ENCODE assay signal across 8 mouse cellular contexts in genomic region chr1:191717141-191717540, GRCm38 (mm10). TPM values are rescaled to one million over a fixed set of nuclear protein-coding genes. Genes with fewer than 3 reads are reported as not detected.
DNase-seq lines count a peak whose midpoint lies in the region; ATAC-seq and TF ChIP-seq lines count a peak whose summit lies in the region.

No protein-coding gene starts in this region.

- peak overlapping the region; percentile 96 for H3K27ac ChIP-seq in lung, embryonic 15.5 days
- H3K27ac ChIP-seq in embryonic facial prominence, embryonic 13.5 days = peak overlapping the region; percentile 93; the same call in 1 of the 2 replicates
- H3K27ac ChIP-seq in limb, embryonic 10.5 days = peak overlapping the region; percentile 99
- H3K27ac ChIP-seq in olfactory bulb, adult 2 months (ENCODE audit: insufficient read depth, low read depth, low read length) = peak overlapping the region; percentile 96; the same call in 1 of the 2 replicates

- peaks cover 18% of the 10 kb centered on the region; the same call in 1 of the 2 replicates for H3K4me1 ChIP-seq in lung, embryonic 15.5 days
- H3K4me1 ChIP-seq in embryonic facial prominence, embryonic 13.5 days = peaks cover 27% of the 10 kb centered on the region
- peaks cover 30% of the 10 kb centered on the region for H3K4me1 ChIP-seq in limb, embryonic 10.5 days
- no peaks in the 10 kb centered on the region; the same call in 1 of the 2 replicates for H3K4me1 ChIP-seq in olfactory bulb, adult 2 months (ENCODE audit: control insufficient read depth, insufficient read depth, low read length)

- H3K9me3 ChIP-seq in lung, embryonic 15.5 days = no peaks in the 10 kb centered on the region
- no peaks in the 10 kb centered on the region for H3K9me3 ChIP-seq in embryonic facial prominence, embryonic 13.5 days
- no peaks in the 10 kb centered on the region for H3K9me3 ChIP-seq in limb, embryonic 10.5 days (replicated peaks)

- peak overlapping the region; percentile 91 for H3K4me3 ChIP-seq in lung, embryonic 15.5 days
- peak overlapping the region; percentile 95 for H3K4me3 ChIP-seq in embryonic facial prominence, embryonic 13.5 days
- H3K4me3 ChIP-seq in limb, embryonic 10.5 days = peak overlapping the region; percentile 97
- peak overlapping the region; percentile 93; the same call in 1 of the 2 replicates for H3K4me3 ChIP-seq in olfactory bulb, adult 2 months (ENCODE audit: insufficient read depth, low read depth, low read length)

- no peaks in the 10 kb centered on the region for H3K27me3 ChIP-seq in lung, embryonic 15.5 days
- no peaks in the 10 kb centered on the region for H3K27me3 ChIP-seq in embryonic facial prominence, embryonic 13.5 days
- no peaks in the 10 kb centered on the region for H3K27me3 ChIP-seq in limb, embryonic 10.5 days (ENCODE audit: low read depth, poor library complexity, severe bottlenecking)

- peak overlapping the region; percentile 90; the same call in 1 of the 2 replicates for H3K9ac ChIP-seq in lung, embryonic 15.5 days
- peak overlapping the region; percentile 95 for H3K9ac ChIP-seq in embryonic facial prominence, embryonic 13.5 days

- WGBS in lung, embryonic 15.5 days = 0% methylated on average over 1 of the region's 1 CpGs
- WGBS in embryonic facial prominence, embryonic 13.5 days = 0% methylated on average over 1 of the region's 1 CpGs
- 4% methylated on average over 1 of the region's 1 CpGs for WGBS in limb, embryonic 10.5 days
- 0% methylated on average over 1 of the region's 1 CpGs for WGBS in olfactory bulb, adult 2 months

- 0 out of 2 replicates have a peak, but pooled peaks cover 3% of the 10 kb centered on the region for H3K36me3 ChIP-seq in lung, embryonic 15.5 days
- 0 out of 2 replicates have a peak, but pooled peaks cover 8% of the 10 kb centered on the region for H3K36me3 ChIP-seq in embryonic facial prominence, embryonic 13.5 days
- H3K36me3 ChIP-seq in limb, embryonic 10.5 days = peaks cover 18% of the 10 kb centered on the region

- ATAC-seq in lung, embryonic 15.5 days (ENCODE audit: borderline replicate concordance, extremely low read depth, low FRiP score, low TSS enrichment) = no peak
- ATAC-seq in embryonic facial prominence, embryonic 13.5 days (ENCODE audit: insufficient number of reproducible peaks, insufficient read depth, low FRiP score, low TSS enrichment, low read depth) = no peak
- no peak for ATAC-seq in cerebellum, adult (ENCODE audit: insufficient number of reproducible peaks, low FRiP score, low TSS enrichment)
- no peak for ATAC-seq in granulocyte monocyte progenitor cell, adult 5-6 weeks (replicated peaks; ENCODE audit: poor library complexity, severe bottlenecking)

- DNase-seq in lung, postnatal 10 days = no peak
- DNase-seq in limb, embryonic 10.5 days (ENCODE audit: low spot score) = no peak
- DNase-seq in lung, postnatal 4 days = no peak

- no peak for TF ChIP-seq CTCF in olfactory bulb, adult 2 months (IDR thresholded peaks at IDR 0.05; ENCODE audit: insufficient read depth, low read depth, low read length)

- peak overlapping the region; percentile 91 for H3K4me2 ChIP-seq in lung, embryonic 15.5 days
- peak overlapping the region; percentile 85 for H3K4me2 ChIP-seq in embryonic facial prominence, embryonic 13.5 days

- no peak for TF ChIP-seq POLR2A in olfactory bulb, adult 2 months (IDR thresholded peaks at IDR 0.05; ENCODE audit: insufficient read depth, low read depth, low read length)

RNA-seq across cellular contexts. Expression of gene Lpgat1, which starts 0.5 kb away (rescaled TPM):
- polyA plus RNA-seq in lung, embryonic 15.5 days (2015; fragmentation: Nextera tagmentation; extraction: Ambion mirVana) = 25.1 and 27.0 TPM in 2 replicates
- 19.0 and 24.3 TPM in 2 replicates for polyA plus RNA-seq in embryonic facial prominence, embryonic 13.5 days (2015; fragmentation: Nextera tagmentation; extraction: Ambion mirVana)
- 28.2 and 29.4 TPM in 2 replicates for polyA plus RNA-seq in limb, embryonic 10.5 days (2016; fragmentation: Nextera tagmentation; extraction: Ambion mirVana)
- polyA plus RNA-seq in olfactory bulb, adult 2 months (2012; ENCODE audit: insufficient read depth, insufficient read length, low replicate concordance, missing spikeins) = 41.9 TPM in 1 of 2 replicates, not detected in the other
- 32.2 and 34.6 TPM in 2 replicates for total RNA-seq in granulocyte monocyte progenitor cell, adult 5-6 weeks (2014; fragmentation: Nextera tagmentation)
- total RNA-seq in granulocyte monocyte progenitor cell, adult 5-6 weeks (2017) = 31.7 and 36.3 TPM in 2 replicates
